Mouse (Mus musculus): ENCODE results near the gene Thsd4. TPM values are rescaled to one million over a fixed set of nuclear protein-coding genes. Genes with fewer than 3 reads are reported as not detected.
A peak's percentile ranks its signal among the peaks of the same experiment; 100 is the strongest.

The Thsd4 gene
- polyA plus RNA-seq, 1 experiment from 2014 or later, result 5.1 TPM

GRCm38 (mm10) chr9:60140411-60140810 is 381.4 kb downstream of the Thsd4 start:
- Histone ChIP-seq H3K9ac (ENCODE audit: low read depth, low read length) (peak overlapping the region; percentile 38; the same call in 1 of the 2 replicates), H3K4me1 (replicated peaks; ENCODE audit: control insufficient read depth, insufficient read depth, low read length) (0 out of 2 replicates have a peak, but pooled peaks cover 6% of the 10 kb centered on the region), H3K27ac (ENCODE audit: low read depth, low read length) (no peak overlapping the region), H3K27me3 (ENCODE audit: control insufficient read depth, insufficient read depth, low read length) (no peaks in the 10 kb centered on the region), H3K4me3 (ENCODE audit: low read depth, low read length) (no peak overlapping the region), H3K9me3 (ENCODE audit: control insufficient read depth, low read length) (no peaks in the 10 kb centered on the region), H3K36me3 (ENCODE audit: control insufficient read depth, insufficient read depth, low read length) (no peaks in the 10 kb centered on the region), H3K4me2 (replicated peaks; ENCODE audit: low read depth, low read length) (no peak overlapping the region)
- DNase-seq (ENCODE audit: low spot score) (peak; percentile 12), ATAC-seq (ENCODE audit: low FRiP score) (no peak)
- WGBS, result 22% methylated on average over 6 of the region's 6 CpGs

GRCm38 (mm10) chr9:60139446-60139845 is 382.4 kb downstream of the Thsd4 start:
- no peak overlapping the region for H3K4me2 ChIP-seq (replicated peaks; ENCODE audit: low read depth, low read length)
- no peak overlapping the region for H3K4me3 ChIP-seq (ENCODE audit: low read depth, low read length)
- no peaks in the 10 kb centered on the region for H3K9me3 ChIP-seq (ENCODE audit: control insufficient read depth, low read length)
- H3K27me3 ChIP-seq (ENCODE audit: control insufficient read depth, insufficient read depth, low read length), result no peaks in the 10 kb centered on the region
- WGBS, result 73% methylated on average over 10 of the region's 10 CpGs
- no peak for ATAC-seq (ENCODE audit: low FRiP score)
- no peak overlapping the region for H3K9ac ChIP-seq (ENCODE audit: low read depth, low read length)
- H3K36me3 ChIP-seq (ENCODE audit: control insufficient read depth, insufficient read depth, low read length), result no peaks in the 10 kb centered on the region
- 0 out of 2 replicates have a peak, but pooled peaks cover 6% of the 10 kb centered on the region for H3K4me1 ChIP-seq (replicated peaks; ENCODE audit: control insufficient read depth, insufficient read depth, low read length)
- no peak overlapping the region for H3K27ac ChIP-seq (ENCODE audit: low read depth, low read length)
- DNase-seq (ENCODE audit: low spot score), result no peak

GRCm38 (mm10) chr9:60129235-60129991 is 392.4 kb downstream of the Thsd4 start:
- H3K9ac ChIP-seq (ENCODE audit: low read depth, low read length), result no peak overlapping the region
- 82% methylated on average over 6 of the region's 6 CpGs for WGBS

GRCm38 (mm10) chr9:60126961-60127360 is 394.9 kb downstream of the Thsd4 start:
- H3K36me3 ChIP-seq (ENCODE audit: control insufficient read depth, insufficient read depth, low read length), result no peaks in the 10 kb centered on the region
- H3K4me3 ChIP-seq (ENCODE audit: low read depth, low read length), result no peak overlapping the region
- DNase-seq (ENCODE audit: low spot score), result peak; percentile 15
- no peak overlapping the region for H3K4me2 ChIP-seq (replicated peaks; ENCODE audit: low read depth, low read length)
- no peaks in the 10 kb centered on the region for H3K4me1 ChIP-seq (replicated peaks; ENCODE audit: control insufficient read depth, insufficient read depth, low read length)
- no peak overlapping the region for H3K9ac ChIP-seq (ENCODE audit: low read depth, low read length)
- ATAC-seq (ENCODE audit: low FRiP score), result no peak
- H3K27ac ChIP-seq (ENCODE audit: low read depth, low read length), result no peak overlapping the region
- H3K9me3 ChIP-seq (ENCODE audit: control insufficient read depth, low read length), result no peaks in the 10 kb centered on the region
- no peaks in the 10 kb centered on the region for H3K27me3 ChIP-seq (ENCODE audit: control insufficient read depth, insufficient read depth, low read length)
- WGBS, result 74% methylated on average over 5 of the region's 5 CpGs

More at GRCm38 (mm10) chr9:60129235-60129991, 392.4 kb downstream of the Thsd4 start:
- DNase-seq (ENCODE audit: low spot score), result no peak
- no peak for ATAC-seq (ENCODE audit: low FRiP score)
- no peaks in the 10 kb centered on the region for H3K27me3 ChIP-seq (ENCODE audit: control insufficient read depth, insufficient read depth, low read length)
- H3K4me2 ChIP-seq (replicated peaks; ENCODE audit: low read depth, low read length), result no peak overlapping the region
- H3K9me3 ChIP-seq (ENCODE audit: control insufficient read depth, low read length), result no peaks in the 10 kb centered on the region
- no peaks in the 10 kb centered on the region for H3K4me1 ChIP-seq (replicated peaks; ENCODE audit: control insufficient read depth, insufficient read depth, low read length)
- H3K36me3 ChIP-seq (ENCODE audit: control insufficient read depth, insufficient read depth, low read length), result no peaks in the 10 kb centered on the region
- no peak overlapping the region for H3K4me3 ChIP-seq (ENCODE audit: low read depth, low read length)
- no peak overlapping the region for H3K27ac ChIP-seq (ENCODE audit: low read depth, low read length)

- 72% methylated on average over 9 of the region's 9 CpGs for WGBS
- Histone ChIP-seq H3K4me2 (replicated peaks; ENCODE audit: low read depth, low read length) (no peak overlapping the region), H3K9me3 (ENCODE audit: control insufficient read depth, low read length) (no peaks in the 10 kb centered on the region), H3K27ac (ENCODE audit: low read depth, low read length) (no peak overlapping the region), H3K36me3 (ENCODE audit: control insufficient read depth, insufficient read depth, low read length) (no peaks in the 10 kb centered on the region), H3K4me3 (ENCODE audit: low read depth, low read length) (no peak overlapping the region), H3K27me3 (ENCODE audit: control insufficient read depth, insufficient read depth, low read length) (no peaks in the 10 kb centered on the region), H3K9ac (ENCODE audit: low read depth, low read length) (no peak overlapping the region), H3K4me1 (replicated peaks; ENCODE audit: control insufficient read depth, insufficient read depth, low read length) (no peaks in the 10 kb centered on the region)
- DNase-seq (ENCODE audit: low spot score), result peak; percentile 19
- ATAC-seq (ENCODE audit: low FRiP score), result no peak
Measured at GRCm38 (mm10) chr9:60124102-60124501, 397.7 kb downstream of the Thsd4 start.

DNA sequence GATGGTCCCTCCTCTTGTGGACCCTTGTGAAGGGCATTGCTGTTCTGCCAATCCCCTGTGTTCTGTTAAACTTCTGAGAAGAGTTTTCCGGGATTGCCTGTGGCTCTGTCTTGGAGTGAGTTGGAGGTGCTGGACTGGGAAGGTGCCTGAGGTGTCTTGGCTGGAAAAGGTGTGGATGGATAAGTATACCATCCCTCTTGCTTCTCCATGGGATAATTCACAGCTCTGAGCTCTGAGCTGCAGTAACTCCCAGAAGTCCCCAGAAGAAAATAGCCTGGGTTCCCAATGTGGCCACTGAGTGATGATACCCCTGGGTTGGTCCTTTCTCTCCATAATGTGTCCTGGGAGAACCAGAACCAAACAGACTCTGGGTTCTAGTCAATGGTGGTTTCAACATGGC is 398.8 kb downstream of the Thsd4 start:
- no peak overlapping the region for H3K4me2 ChIP-seq (replicated peaks; ENCODE audit: low read depth, low read length)
- ATAC-seq (ENCODE audit: low FRiP score) (no peak), DNase-seq (ENCODE audit: low spot score) (no peak)
- H3K4me3 ChIP-seq (ENCODE audit: low read depth, low read length), result no peak overlapping the region
- no peaks in the 10 kb centered on the region for H3K4me1 ChIP-seq (replicated peaks; ENCODE audit: control insufficient read depth, insufficient read depth, low read length)
- H3K36me3 ChIP-seq (ENCODE audit: control insufficient read depth, insufficient read depth, low read length), result no peaks in the 10 kb centered on the region
- no peak overlapping the region for H3K27ac ChIP-seq (ENCODE audit: low read depth, low read length)
- H3K27me3 ChIP-seq (ENCODE audit: control insufficient read depth, insufficient read depth, low read length), result no peaks in the 10 kb centered on the region
- no peak overlapping the region for H3K9ac ChIP-seq (ENCODE audit: low read depth, low read length)
- WGBS, result 95% methylated on average over 1 of the region's 1 CpGs
- no peaks in the 10 kb centered on the region for H3K9me3 ChIP-seq (ENCODE audit: control insufficient read depth, low read length)

GRCm38 (mm10) chr9:60119846-60120245 is 402.0 kb downstream of the Thsd4 start:
- Histone ChIP-seq H3K27me3 (ENCODE audit: control insufficient read depth, insufficient read depth, low read length) (no peaks in the 10 kb centered on the region), H3K36me3 (ENCODE audit: control insufficient read depth, insufficient read depth, low read length) (no peaks in the 10 kb centered on the region), H3K4me2 (replicated peaks; ENCODE audit: low read depth, low read length) (no peak overlapping the region), H3K4me1 (replicated peaks; ENCODE audit: control insufficient read depth, insufficient read depth, low read length) (no peaks in the 10 kb centered on the region), H3K4me3 (ENCODE audit: low read depth, low read length) (no peak overlapping the region), H3K9ac (ENCODE audit: low read depth, low read length) (no peak overlapping the region), H3K27ac (ENCODE audit: low read depth, low read length) (no peak overlapping the region), H3K9me3 (ENCODE audit: control insufficient read depth, low read length) (no peaks in the 10 kb centered on the region)
- 60% methylated on average over 7 of the region's 7 CpGs for WGBS
- DNase-seq (ENCODE audit: low spot score) (no peak), ATAC-seq (ENCODE audit: low FRiP score) (no peak)

- Histone ChIP-seq H3K27ac (ENCODE audit: low read depth, low read length) (no peak overlapping the region), H3K27me3 (ENCODE audit: control insufficient read depth, insufficient read depth, low read length) (no peaks in the 10 kb centered on the region), H3K4me2 (replicated peaks; ENCODE audit: low read depth, low read length) (no peak overlapping the region), H3K4me3 (ENCODE audit: low read depth, low read length) (no peak overlapping the region), H3K36me3 (ENCODE audit: control insufficient read depth, insufficient read depth, low read length) (no peaks in the 10 kb centered on the region), H3K9me3 (ENCODE audit: control insufficient read depth, low read length) (no peaks in the 10 kb centered on the region), H3K4me1 (replicated peaks; ENCODE audit: control insufficient read depth, insufficient read depth, low read length) (no peaks in the 10 kb centered on the region), H3K9ac (ENCODE audit: low read depth, low read length) (no peak overlapping the region)
- no peak for DNase-seq (ENCODE audit: low spot score)
- no peak for ATAC-seq (ENCODE audit: low FRiP score)
- 71% methylated on average over 7 of the region's 7 CpGs for WGBS
Measured at GRCm38 (mm10) chr9:60117831-60118230, 404.0 kb downstream of the Thsd4 start.

DNA sequence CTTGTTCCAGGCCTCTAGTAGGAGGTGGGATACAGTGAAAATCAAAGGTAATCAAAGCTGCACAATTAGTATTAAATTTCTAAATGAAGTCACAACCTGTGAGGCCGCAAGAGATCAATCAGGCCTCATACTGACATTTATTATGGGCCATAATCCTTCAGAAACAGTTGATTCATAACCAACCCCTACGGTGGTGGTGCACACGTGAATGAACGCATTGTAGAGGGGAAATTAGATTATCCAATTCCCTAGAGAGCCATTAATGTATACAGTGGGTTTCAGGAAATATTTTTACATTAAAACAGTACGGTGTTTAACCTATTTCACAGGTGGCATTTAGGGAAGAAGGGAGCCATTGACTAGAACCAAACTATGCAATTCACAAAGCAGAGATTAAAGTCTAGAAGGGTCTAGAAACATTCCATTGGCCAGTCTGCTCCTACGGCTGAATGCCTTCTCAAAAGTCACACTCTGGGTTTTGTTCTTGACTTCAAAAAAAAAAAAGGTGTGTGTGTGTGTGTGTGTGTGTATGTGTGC is 406.1 kb downstream of the Thsd4 start:
- 71% methylated on average over 6 of the region's 6 CpGs for WGBS
- no peak for ATAC-seq (ENCODE audit: low FRiP score)

More for the DNA sequence above, 406.1 kb downstream of the Thsd4 start:
- Histone ChIP-seq H3K9ac (ENCODE audit: low read depth, low read length) (no peak overlapping the region), H3K4me2 (replicated peaks; ENCODE audit: low read depth, low read length) (no peak overlapping the region), H3K4me3 (ENCODE audit: low read depth, low read length) (no peak overlapping the region), H3K27ac (ENCODE audit: low read depth, low read length) (no peak overlapping the region), H3K9me3 (ENCODE audit: control insufficient read depth, low read length) (no peaks in the 10 kb centered on the region), H3K27me3 (ENCODE audit: control insufficient read depth, insufficient read depth, low read length) (no peaks in the 10 kb centered on the region), H3K4me1 (replicated peaks; ENCODE audit: control insufficient read depth, insufficient read depth, low read length) (no peaks in the 10 kb centered on the region), H3K36me3 (ENCODE audit: control insufficient read depth, insufficient read depth, low read length) (no peaks in the 10 kb centered on the region)
- no peak for DNase-seq (ENCODE audit: low spot score)

Data from hindbrain, embryonic 11.5 days (tissue).